Mouse (Mus musculus) liver, postnatal 0 days (tissue): Measurements from ENCODE around the gene C1qtnf7.

Experiments used
- CTCF ChIP-seq: sonication (generic); IDR thresholded peaks from 2 replicates; pipeline ENCODE4 v1.5.1; 2016; ENCODE audit warnings: antibody characterized with exemption, low read depth
- EP300 ChIP-seq: IDR thresholded peaks from 2 replicates; pipeline ENCODE4 v1.6.1; 2016; ENCODE audit warnings: antibody characterized with exemption, low read depth, mild to moderate bottlenecking

- TF ChIP-seq CTCF (no peak), EP300 (no peak)
Observed at GRCm38 (mm10) chr5:43526874-43527584, 11.7 kb downstream of the C1qtnf7 start.
